Mouse (Mus musculus) layer of hippocampus, postnatal 10 days (tissue): ENCODE results near the gene 1110004F10Rik. TPM values are rescaled to one million over a fixed set of nuclear protein-coding genes. Genes with fewer than 3 reads are reported as not detected.

Experiments
- DNase-seq, 2 experiments: peaks; one replicate each; pipeline ENCODE4 v3.0.0; 2021; ENCODE audit warnings: low spot score in 2 of 2
- total RNA-seq, 2 experiments: library from RNA; stranded (reverse); gene quantifications; 2 replicates each; pipeline ENCODE4 v1.2.3; 2021

The 1110004F10Rik gene
- total RNA-seq, 2 experiments from 2014 or later = 115 to 147 TPM

DNA sequence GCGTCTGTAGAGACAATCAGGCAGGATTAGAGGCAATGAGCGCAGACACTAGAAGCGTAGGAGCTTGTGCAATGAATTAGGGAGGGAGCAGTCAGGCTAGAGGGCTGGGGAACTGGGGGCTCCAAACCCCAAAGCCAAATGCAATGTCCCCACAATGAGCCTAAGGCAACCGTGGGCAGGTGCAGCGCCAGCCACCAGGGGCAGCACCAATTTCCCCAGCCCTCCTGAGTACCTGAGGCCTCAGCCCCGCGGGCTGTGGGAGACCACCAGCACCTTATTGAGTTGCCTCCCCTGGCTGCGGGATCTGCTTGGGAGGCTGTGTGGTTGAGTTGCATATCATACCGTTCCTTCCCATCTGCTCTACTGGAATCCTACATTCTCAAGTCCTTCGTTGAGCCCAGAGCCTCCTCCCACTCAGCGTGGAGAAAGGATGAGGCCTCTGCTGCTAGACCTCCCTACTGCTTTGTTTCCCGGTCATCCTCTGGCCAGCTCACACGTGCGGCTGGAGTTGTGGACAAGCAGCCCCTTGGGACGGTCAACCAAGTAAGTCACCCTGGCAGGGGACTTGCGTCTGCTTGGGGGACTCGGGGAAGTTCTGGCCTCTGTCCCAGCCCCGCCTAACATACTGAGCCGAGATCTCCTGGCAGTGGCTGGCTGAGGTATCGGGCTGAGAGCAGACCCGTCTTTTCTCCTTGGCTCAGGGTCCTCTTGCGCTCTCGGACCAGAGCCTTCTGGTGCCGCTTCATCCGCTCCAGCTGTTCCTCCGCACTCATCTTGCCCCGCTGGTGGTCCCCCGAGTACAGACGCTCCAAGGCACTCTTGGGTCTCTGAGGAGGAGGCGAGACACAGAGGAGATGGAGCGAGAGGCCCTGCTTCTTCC, 95.5 kb downstream of the 1110004F10Rik start:
- no peak for DNase-seq

DNA sequence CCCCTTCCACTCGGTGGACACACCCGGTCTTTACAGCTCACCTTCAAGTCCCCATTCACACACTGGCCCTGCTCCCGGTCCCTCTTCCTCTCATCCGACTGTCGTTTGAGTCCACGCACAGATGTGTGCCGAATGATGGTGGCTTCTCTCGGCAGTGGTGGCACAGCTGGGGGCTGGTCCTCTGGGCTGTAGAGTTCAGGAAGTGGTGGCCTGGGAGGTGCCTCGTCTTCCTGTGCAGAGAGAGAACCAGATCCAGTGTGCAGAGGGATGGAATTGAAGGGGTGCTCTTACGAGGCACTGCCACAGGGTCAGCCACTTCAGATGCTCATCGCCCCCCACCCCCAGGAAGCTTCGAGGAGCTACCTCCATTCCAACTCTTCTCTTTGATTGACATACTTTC, 98.0 kb downstream of the 1110004F10Rik start:
- no peak for DNase-seq

GRCm38 (mm10) chr7:116137671-116138070, 98.5 kb downstream of the 1110004F10Rik start:
- DNase-seq = no peak

GRCm38 (mm10) chr7:116145030-116145429, 105.8 kb downstream of the 1110004F10Rik start:
- no peak for DNase-seq

GRCm38 (mm10) chr7:116147114-116147513, 107.9 kb downstream of the 1110004F10Rik start:
- no peak for DNase-seq

DNA sequence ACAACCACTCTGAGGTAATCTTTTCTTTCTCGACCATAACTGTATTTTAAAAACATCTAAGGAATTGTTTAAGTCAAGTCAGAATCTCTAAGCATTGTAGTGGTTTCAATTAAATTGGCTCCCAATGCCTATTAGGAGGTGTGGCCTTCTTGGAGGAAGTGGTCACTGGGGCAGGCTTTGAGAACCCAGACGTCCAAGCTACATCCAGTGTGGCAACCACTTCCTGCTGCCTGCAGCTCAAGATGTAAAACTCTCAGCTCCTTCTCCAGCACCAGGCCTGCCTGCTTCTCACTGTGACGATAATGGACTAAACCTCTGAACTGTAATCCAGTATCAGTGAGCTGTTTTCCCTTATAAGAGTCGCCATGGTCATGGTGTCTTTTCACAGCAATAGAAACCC, 110.4 kb downstream of the 1110004F10Rik start:
- no peak for DNase-seq

GRCm38 (mm10) chr7:116153781-116154368, 114.7 kb downstream of the 1110004F10Rik start:
- no peak for DNase-seq

Other genes starting within 250 kb of the 1110004F10Rik start
- 10 to 100 TPM; 28.9 to 34.8 TPM for gene Sox6, start 601 bp upstream of the 1110004F10Rik start, total RNA-seq
- 1 to 10 TPM; 3.7 to 4.7 TPM for gene Gm4353, start 45.2 kb downstream of the 1110004F10Rik start, total RNA-seq